Mouse (Mus musculus): ENCODE data around the gene Ssh1.

Ssh1 gene

GRCm38 (mm10) chr5:113964972-113965371, 28.7 kb downstream of the Ssh1 start:
- DNase-seq = no peak

GRCm38 (mm10) chr5:113961776-113962175, 31.9 kb downstream of the Ssh1 start:
- no peak for DNase-seq

DNA sequence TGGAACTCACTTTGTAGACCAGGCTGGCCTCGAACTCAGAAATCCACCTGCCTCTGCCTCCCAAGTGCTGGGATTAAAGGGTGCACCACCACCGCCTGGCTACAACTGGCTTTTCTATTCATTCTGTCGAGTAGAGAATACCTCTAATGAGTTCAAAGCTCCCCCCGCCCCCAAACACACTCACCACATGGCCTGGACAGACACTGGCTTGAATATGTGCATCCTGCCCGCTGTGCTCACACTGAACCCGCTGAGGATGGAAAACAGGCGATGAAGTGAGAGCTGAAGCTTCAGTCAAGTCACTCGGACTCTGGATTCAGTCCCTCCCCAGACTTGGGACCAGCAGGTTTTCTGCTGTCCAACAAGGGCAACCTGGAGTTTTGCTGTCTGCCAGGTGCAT, 33.3 kb downstream of the Ssh1 start:
- no peak for DNase-seq

DNA sequence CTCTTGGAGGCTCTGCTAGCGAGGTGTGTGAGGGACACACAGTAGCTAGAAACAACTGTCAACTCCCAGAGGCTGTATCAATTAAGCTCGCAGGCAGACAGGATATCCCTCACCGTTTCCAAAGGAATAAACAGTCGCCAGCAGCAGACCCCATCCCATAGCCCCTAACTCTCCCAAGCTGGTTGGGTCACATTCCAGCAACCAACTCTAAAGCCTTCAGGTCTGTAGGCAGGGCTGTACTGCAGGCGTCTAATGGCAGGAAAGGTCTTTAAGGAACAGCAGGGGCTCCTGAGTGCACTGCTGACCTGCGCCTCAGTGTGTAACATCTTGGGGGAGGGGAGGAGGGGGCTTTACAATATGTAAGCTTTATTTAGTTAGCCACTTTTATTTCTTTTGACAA, 34.7 kb downstream of the Ssh1 start:
- DNase-seq = no peak

- peak; percentile 73 for DNase-seq
These were observed 37.2 kb downstream of the Ssh1 start for GRCm38 (mm10) chr5:113956510-113956909.

GRCm38 (mm10) chr5:113955691-113956090, 38.0 kb downstream of the Ssh1 start:
- DNase-seq = no peak

DNA sequence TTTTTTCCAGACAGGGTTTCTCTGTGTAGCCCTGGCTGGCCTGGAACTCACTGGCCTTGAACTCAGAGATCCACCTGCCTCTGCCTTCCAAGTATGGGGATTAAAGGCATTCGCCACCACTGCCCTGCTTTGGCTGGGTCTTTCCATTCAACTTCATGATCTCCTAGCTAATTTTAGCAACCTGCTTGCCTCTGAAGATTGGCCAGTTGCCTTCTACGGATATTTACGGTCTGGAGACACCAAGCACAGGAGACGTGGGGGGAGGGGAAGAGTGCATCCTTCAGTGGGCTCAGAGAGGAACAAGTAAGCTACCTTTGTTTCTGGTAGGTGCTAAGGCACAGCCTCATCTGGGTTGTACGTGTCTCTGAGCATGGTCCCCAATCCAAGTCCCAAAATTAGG, 38.4 kb downstream of the Ssh1 start:
- no peak for DNase-seq

- peak; percentile 79 for DNase-seq
These were observed 39.3 kb downstream of the Ssh1 start for GRCm38 (mm10) chr5:113954421-113954820.

GRCm38 (mm10) chr5:113952519-113952918, 41.2 kb downstream of the Ssh1 start:
- no peak for DNase-seq

DNA sequence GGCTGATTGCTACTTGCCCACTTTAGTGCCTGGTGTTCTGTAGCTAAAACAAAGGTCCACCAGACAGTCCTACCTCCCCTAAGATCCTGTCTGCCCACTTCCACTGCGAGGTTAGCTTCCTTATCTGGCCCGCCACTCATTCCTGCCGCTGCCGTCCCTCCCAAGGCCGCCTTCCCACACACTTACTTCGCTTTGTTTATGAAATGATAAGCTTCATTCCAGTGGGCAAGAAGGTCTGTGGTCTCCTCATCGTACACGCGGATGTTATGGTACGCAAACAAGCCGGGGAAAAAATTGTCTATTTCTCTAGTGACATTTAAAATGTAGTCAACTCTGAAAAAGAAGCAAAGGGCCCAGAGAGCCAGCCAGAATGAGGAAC, 42.0 kb downstream of the Ssh1 start:
- DNase-seq = no peak

DNA sequence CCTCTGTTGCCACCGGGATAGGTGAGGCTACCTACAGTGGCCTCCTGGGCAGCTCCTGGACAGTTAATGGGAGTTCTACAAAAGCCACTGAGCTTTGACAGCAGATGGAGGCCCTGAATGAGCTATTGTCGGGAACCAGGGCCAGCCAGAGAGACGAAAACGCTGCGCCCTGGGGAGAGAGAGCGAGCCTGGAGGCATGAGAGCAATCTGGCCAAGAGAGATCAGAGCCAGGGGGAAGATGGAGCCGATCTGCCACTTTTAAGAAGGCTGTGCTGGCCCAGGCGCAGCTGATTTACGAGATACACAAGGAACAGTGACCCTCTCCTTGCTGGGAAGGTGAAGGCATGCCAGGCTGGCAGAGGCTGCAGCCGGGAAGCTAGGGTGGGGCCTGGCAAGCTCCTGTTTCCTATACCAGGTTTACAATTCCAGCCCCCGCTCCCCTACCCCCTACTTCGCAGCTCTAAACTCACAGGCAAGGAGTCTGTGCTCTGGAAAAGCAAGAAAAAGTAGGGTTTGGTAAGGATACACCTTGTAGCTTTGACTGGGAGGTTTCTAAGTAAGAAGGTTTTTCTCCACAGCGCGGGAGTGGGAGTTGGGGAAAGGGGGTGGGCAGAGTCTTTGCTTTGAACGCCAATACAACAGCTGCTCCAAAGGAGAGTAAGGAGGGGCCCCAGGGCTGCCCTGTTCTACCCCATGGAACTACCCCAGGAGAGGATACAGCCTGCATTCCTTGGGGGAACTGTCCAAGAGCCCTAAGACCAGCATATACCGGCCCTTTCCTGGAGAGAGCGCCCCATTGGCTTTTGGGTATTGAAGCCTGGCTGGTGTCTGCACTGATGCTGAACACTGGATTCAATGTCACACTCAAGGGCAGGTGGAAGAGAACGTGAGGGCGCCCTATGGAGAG, 42.7 kb downstream of the Ssh1 start:
- peak; percentile 87 for DNase-seq

DNA sequence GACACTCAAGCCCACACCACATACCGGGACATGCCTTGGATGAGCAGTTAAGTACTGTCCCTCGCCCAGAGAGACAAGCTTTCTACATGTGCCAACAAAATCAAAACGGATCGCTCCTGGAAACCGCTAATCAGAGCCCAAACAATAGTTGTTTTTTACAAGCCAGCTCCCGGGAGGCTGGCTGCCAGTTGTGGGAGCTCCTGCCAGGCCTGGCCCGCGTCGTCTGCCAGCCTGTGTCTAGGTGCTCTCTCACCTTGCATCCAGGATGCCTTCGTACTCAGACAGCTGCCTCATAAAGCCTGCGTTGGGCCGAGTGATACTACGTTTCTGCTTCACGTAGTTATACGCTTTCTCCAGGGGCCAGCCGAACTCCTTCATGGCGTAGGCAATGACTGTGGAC, 43.6 kb downstream of the Ssh1 start:
- DNase-seq = peak; percentile 50

- DNase-seq = no peak
These were observed 46.4 kb downstream of the Ssh1 start for GRCm38 (mm10) chr5:113947280-113947679.

DNA sequence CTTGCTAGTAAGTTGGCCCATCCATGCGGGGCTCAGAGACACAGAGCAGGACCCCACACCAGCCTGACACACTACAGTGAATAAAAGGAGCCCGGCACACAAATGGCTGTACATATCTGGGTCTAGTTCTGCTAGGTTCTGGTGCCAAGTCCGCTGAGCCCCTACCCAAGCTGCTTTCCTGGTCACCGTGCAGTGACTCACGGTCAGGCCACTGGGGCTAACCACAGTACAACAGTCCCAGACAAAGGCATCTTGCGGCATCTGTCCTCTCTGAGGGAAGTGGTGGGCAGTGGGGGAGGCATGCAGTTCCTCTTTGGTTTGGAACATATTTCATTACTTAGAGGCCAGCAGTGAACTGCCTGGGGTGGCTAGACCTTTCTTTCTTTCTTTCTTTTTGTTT, 48.6 kb downstream of the Ssh1 start:
- no peak for DNase-seq

DNA sequence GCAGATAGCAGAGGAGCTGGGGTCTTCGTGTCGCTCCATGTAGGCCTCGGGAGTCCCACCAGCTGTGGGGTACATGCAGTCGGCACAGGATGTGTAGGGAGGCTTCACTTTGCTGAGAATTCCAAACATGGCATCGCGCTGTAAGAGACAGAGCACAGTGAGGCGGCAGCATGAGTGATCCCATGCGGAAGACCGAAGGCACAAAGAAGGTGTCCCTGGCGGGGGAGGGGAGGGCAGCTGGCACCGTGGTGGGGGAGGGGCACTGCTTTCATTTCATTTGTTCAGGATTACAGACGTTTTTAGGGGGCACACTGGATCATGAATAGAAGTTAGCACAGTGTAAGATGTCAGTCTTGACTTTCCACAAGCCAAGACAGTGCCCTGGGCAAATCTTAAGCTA, 50.4 kb downstream of the Ssh1 start:
- DNase-seq = no peak

DNA sequence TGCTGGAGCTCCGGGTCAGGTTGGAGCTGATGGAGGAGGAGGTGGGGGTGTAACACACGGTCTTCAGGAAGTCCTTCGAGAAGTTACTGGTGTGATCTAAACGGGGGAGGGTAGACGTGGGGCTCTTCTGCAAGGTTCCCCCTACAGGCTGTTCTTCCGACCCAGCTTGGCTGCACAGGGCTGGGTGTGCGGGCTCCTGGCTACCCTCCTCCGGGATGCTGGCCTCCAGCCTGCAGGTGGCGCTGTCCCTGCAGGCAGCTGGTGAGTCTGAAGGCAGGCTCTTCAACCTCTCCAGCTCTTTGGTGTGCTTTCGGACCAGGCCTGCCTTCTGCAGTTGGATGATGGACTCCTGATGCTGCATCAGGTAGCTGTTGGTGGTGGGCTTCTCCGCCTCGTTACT, 51.1 kb downstream of the Ssh1 start:
- no peak for DNase-seq

DNA sequence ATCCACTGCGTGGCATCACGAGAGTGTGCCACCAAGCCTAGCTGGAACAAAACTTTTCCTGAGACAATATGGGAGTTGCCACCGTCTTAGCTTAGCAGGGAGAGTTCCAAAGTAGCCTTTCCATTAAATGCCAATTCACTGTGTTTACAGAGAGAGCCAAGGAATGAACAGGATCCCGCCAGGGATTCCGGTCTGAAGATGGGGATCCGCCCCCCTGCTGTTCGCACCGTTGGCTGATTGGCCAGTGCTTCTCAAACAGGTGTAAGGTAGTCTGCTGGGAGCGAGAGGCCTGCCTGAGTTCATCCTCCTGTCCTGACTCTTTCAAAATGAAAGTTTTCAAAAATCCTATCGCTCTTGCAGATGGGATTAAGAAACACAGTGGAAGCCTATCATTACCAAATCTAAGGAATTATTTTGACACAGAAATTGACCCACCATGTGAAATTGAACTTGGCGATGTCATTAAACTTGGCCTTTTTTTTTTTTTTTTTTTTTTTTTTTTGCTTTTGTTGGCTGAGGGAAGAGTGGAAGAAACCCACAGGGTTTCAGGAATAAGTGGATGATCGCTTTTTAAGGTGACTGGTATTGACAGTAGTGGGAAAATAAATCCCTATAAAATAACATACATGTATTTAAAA, 54.3 kb downstream of the Ssh1 start:
- DNase-seq = no peak

- DNase-seq = no peak
These were observed 56.0 kb downstream of the Ssh1 start for GRCm38 (mm10) chr5:113937650-113938049.

- DNase-seq = no peak
These were observed 59.8 kb downstream of the Ssh1 start for GRCm38 (mm10) chr5:113933889-113934288.

- DNase-seq = no peak
These were observed 60.2 kb downstream of the Ssh1 start for GRCm38 (mm10) chr5:113933480-113933879.

DNA sequence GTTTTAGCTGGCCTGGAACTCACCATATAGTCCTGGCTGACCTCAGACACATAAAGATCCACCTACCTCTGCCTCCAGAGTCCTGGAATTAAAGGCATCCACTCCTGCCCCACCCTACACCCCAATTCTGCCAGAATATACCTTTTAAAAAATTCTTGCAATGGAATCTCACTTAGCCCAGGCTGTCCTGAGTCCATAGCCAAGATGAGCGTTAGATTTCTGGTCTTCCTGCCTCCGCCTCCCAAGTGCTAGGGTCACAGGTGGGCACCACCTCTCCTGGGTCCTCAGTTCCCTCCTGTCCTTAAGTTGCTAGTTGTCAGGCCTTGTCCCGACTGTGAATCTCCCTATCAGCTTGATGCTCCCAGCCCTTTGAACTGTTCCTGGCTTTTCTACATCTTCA, 61.4 kb downstream of the Ssh1 start:
- DNase-seq = no peak

GRCm38 (mm10) chr5:113930648-113931609, 62.8 kb downstream of the Ssh1 start:
- DNase-seq = no peak

GRCm38 (mm10) chr5:113929950-113930647, 63.6 kb downstream of the Ssh1 start:
- DNase-seq = no peak

Measured in cerebellum, adult 9-11 months (tissue).